ENCODE assay signal across 19 mouse cellular contexts in the genomic region with DNA sequence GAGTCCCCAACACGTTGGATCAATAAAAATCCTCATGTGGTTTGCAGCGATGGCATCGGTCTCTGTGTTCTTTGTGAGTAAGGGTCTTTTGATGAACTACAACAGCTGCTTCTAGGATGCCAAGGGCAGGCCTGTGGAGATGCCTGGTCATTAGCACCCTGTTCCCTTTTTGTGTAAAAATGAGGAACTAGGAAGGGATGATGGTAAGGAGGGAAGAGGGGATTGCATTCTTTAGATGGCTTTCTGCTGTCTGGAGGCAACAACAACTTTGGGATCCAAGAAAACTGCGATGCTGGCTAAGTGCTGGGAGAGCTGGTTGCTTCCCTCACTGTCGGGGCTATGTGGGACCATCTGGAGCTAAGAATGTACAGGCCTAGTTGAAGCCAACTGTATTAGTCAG. TPM values are rescaled to one million over a fixed set of nuclear protein-coding genes. Genes with fewer than 3 reads are reported as not detected.
DNase-seq lines count a peak whose midpoint lies in the region; ATAC-seq lines count a peak whose summit lies in the region.
"Had no signal": no experiment of that assay in that cellular context is flagged by ENCODE, and none has a peak within 500 bp of the region (broad histone marks: within the 10 kb centered on the region; RNA-seq: fewer than 3 reads in every experiment).

No protein-coding gene starts in this region.

- no peaks in the 10 kb centered on the region for H3K9me3 ChIP-seq in erythroblast, embryonic 14.5 days (ENCODE audit: control insufficient read depth, low read length)
- no peaks in the 10 kb centered on the region for H3K9me3 ChIP-seq in midbrain, embryonic 10.5 days (replicated peaks)
- no peaks in the 10 kb centered on the region for H3K9me3 ChIP-seq in midbrain, embryonic 15.5 days
- no peaks in the 10 kb centered on the region for H3K9me3 ChIP-seq in limb, embryonic 12.5 days
- H3K9me3 ChIP-seq: heart, embryonic 13.5 days; hindbrain, embryonic 13.5 days; limb, embryonic 15.5 days; midbrain, embryonic 12.5 days had no signal

- H3K4me1 ChIP-seq in erythroblast, embryonic 14.5 days (ENCODE audit: control insufficient read depth), result peaks cover 51% of the 10 kb centered on the region
- peaks cover 42% of the 10 kb centered on the region for H3K4me1 ChIP-seq in midbrain, embryonic 10.5 days
- peaks cover 21% of the 10 kb centered on the region for H3K4me1 ChIP-seq in midbrain, embryonic 15.5 days
- peaks cover 30% of the 10 kb centered on the region for H3K4me1 ChIP-seq in limb, embryonic 12.5 days (replicated peaks)

- no peaks in the 10 kb centered on the region for H3K27me3 ChIP-seq in erythroblast, embryonic 14.5 days (ENCODE audit: control insufficient read depth)
- H3K27me3 ChIP-seq in midbrain, embryonic 10.5 days (ENCODE audit: low read depth, poor library complexity, severe bottlenecking), result no peaks in the 10 kb centered on the region
- H3K27me3 ChIP-seq in midbrain, embryonic 15.5 days (replicated peaks), result no peaks in the 10 kb centered on the region
- no peaks in the 10 kb centered on the region for H3K27me3 ChIP-seq in limb, embryonic 12.5 days
- H3K27me3 ChIP-seq: heart, embryonic 13.5 days; hindbrain, embryonic 13.5 days; limb, embryonic 15.5 days; midbrain, embryonic 12.5 days had no signal

- 84% methylated on average over 5 of the region's 5 CpGs for WGBS in midbrain, embryonic 10.5 days
- WGBS in midbrain, embryonic 15.5 days, result 81% methylated on average over 5 of the region's 5 CpGs
- 55% methylated on average over 5 of the region's 5 CpGs for WGBS in limb, embryonic 12.5 days

- peaks cover 32% of the 10 kb centered on the region for H3K36me3 ChIP-seq in erythroblast, embryonic 14.5 days (ENCODE audit: control insufficient read depth)
- no peaks in the 10 kb centered on the region for H3K36me3 ChIP-seq in midbrain, embryonic 10.5 days
- H3K36me3 ChIP-seq in midbrain, embryonic 15.5 days (replicated peaks), result no peaks in the 10 kb centered on the region
- H3K36me3 ChIP-seq in limb, embryonic 12.5 days, result no peaks in the 10 kb centered on the region
- H3K36me3 ChIP-seq: heart, embryonic 13.5 days; hindbrain, embryonic 13.5 days; limb, embryonic 15.5 days; midbrain, embryonic 12.5 days had no signal

- no peak for DNase-seq in midbrain, embryonic 10.5 days (ENCODE audit: low spot score)
- DNase-seq in heart, postnatal 10 days, result no peak
- no peak for DNase-seq in adrenal gland, postnatal 4 days (ENCODE audit: low spot score in 2 of 2)
- DNase-seq: cerebellum, adult 11-12 months; cerebellum, postnatal 36 days; kidney, postnatal 14 days; lung, postnatal 36 days; right cerebral cortex, postnatal 14 days; thymus, postnatal 4 days had no signal

- H3K4me2 ChIP-seq in midbrain, embryonic 15.5 days, result no peak overlapping the region
- H3K4me2 ChIP-seq in limb, embryonic 12.5 days, result peak overlapping the region; percentile 31
- H3K4me2 ChIP-seq: heart, embryonic 13.5 days; hindbrain, embryonic 13.5 days; limb, embryonic 15.5 days; midbrain, embryonic 12.5 days had no signal

- no peak for ATAC-seq in erythroblast, adult 5-6 weeks (replicated peaks; ENCODE audit: low FRiP score, poor library complexity, severe bottlenecking)
- ATAC-seq in midbrain, embryonic 15.5 days (replicated peaks), result no peak
- ATAC-seq in limb, embryonic 12.5 days (ENCODE audit: insufficient number of reproducible peaks, insufficient read depth, low FRiP score, low TSS enrichment, low read depth), result no peak
- ATAC-seq in monocyte, adult 5-6 weeks (replicated peaks; ENCODE audit: insufficient number of reproducible peaks, low FRiP score, low TSS enrichment, poor library complexity, severe bottlenecking), result 0 out of 2 replicates have a peak, but pooled peaks have one; percentile 28
- ATAC-seq: intestine, postnatal 0 days had no signal

- H3K4me3 ChIP-seq in erythroblast, embryonic 14.5 days (replicated peaks), result peak overlapping the region; percentile 17
- 0 out of 2 replicates have a peak overlapping the region, but pooled peaks have one; percentile 7 for H3K4me3 ChIP-seq in midbrain, embryonic 10.5 days
- H3K4me3 ChIP-seq in midbrain, embryonic 15.5 days, result no peak overlapping the region
- H3K4me3 ChIP-seq in limb, embryonic 12.5 days (replicated peaks), result no peak overlapping the region
- H3K4me3 ChIP-seq: heart, embryonic 13.5 days; hindbrain, embryonic 13.5 days; limb, embryonic 15.5 days; midbrain, embryonic 12.5 days had no signal

- H3K9ac ChIP-seq in midbrain, embryonic 15.5 days, result no peak overlapping the region
- H3K9ac ChIP-seq in limb, embryonic 12.5 days (replicated peaks), result no peak overlapping the region; the same call in 1 of the 2 replicates
- H3K9ac ChIP-seq: heart, embryonic 13.5 days; hindbrain, embryonic 13.5 days; limb, embryonic 15.5 days; midbrain, embryonic 12.5 days had no signal

- peak overlapping the region; percentile 61 for H3K27ac ChIP-seq in midbrain, embryonic 10.5 days (replicated peaks)
- H3K27ac ChIP-seq in midbrain, embryonic 15.5 days, result no peak overlapping the region
- peak overlapping the region; percentile 72 for H3K27ac ChIP-seq in limb, embryonic 12.5 days
- H3K27ac ChIP-seq: heart, embryonic 13.5 days; hindbrain, embryonic 13.5 days; limb, embryonic 15.5 days; midbrain, embryonic 12.5 days had no signal

- intact Hi-C loops in heart, postnatal 10 days (cut with DNase I), result loop anchor here (10.0 kb wide), 1 partner anchor 207 kb away; a partner anchor contains a TSS

RNA-seq across cellular contexts. Expression of a gene that starts 3.0 kb away (rescaled TPM):
- 8.8 and 11.7 TPM in 2 replicates for polyA plus RNA-seq in erythroblast, embryonic 14.5 days (2012)
- total RNA-seq in erythroblast, adult 5-6 weeks (2015; ENCODE audit: low replicate concordance), result 74.4 and 97.2 TPM in 2 replicates
- 54.5 and 131 TPM in 2 replicates for total RNA-seq in erythroblast, adult 5-6 weeks (2017; ENCODE audit: low replicate concordance)
- 5.5 and 5.6 TPM in 2 replicates for polyA plus RNA-seq in midbrain, embryonic 10.5 days (2016; fragmentation: Nextera tagmentation; extraction: Ambion mirVana)
- 2.2 TPM in 1 of 2 replicates, not detected in the other for polyA plus RNA-seq in midbrain, embryonic 15.5 days (2015; fragmentation: Nextera tagmentation; extraction: Ambion mirVana)
- 10.5 and 17.3 TPM in 2 replicates for polyA plus RNA-seq in limb, embryonic 12.5 days (2016; fragmentation: Nextera tagmentation; extraction: Ambion mirVana)
- not detected in 3 replicates for total RNA-seq in monocyte, adult 5-6 weeks (2017)
- 10 to 100 TPM; 45.9 to 66.2 TPM for total RNA-seq in heart, postnatal 10 days (2021)
- total RNA-seq in adrenal gland, postnatal 4 days (2021), result 100 to 1,000 TPM; 144 to 196 TPM

RNA-seq across cellular contexts. Expression of a gene that starts 4.5 kb away (rescaled TPM):
- polyA plus RNA-seq in erythroblast, embryonic 14.5 days (2012), result 52.5 and 62.7 TPM in 2 replicates
- total RNA-seq in erythroblast, adult 5-6 weeks (2015; ENCODE audit: low replicate concordance), result 20.7 and 32.7 TPM in 2 replicates
- total RNA-seq in erythroblast, adult 5-6 weeks (2017; ENCODE audit: low replicate concordance), result 925 and 1,298 TPM in 2 replicates
- polyA plus RNA-seq in midbrain, embryonic 10.5 days (2016; fragmentation: Nextera tagmentation; extraction: Ambion mirVana), result 4.7 and 9.5 TPM in 2 replicates
- polyA plus RNA-seq in midbrain, embryonic 15.5 days (2015; fragmentation: Nextera tagmentation; extraction: Ambion mirVana), result 0.69 TPM in 1 of 2 replicates, not detected in the other
- 9.8 and 16.3 TPM in 2 replicates for polyA plus RNA-seq in limb, embryonic 12.5 days (2016; fragmentation: Nextera tagmentation; extraction: Ambion mirVana)
- 1.4 to 11.6 TPM in 2 of 3 replicates, not detected in the other for total RNA-seq in monocyte, adult 5-6 weeks (2017)
- 100 to 1,000 TPM; 171 to 245 TPM for total RNA-seq in heart, postnatal 10 days (2021)
- total RNA-seq in adrenal gland, postnatal 4 days (2021), result 100 to 1,000 TPM; 512 to 538 TPM

RNA-seq across cellular contexts. Expression of a gene that starts 4.9 kb away (rescaled TPM):
- polyA plus RNA-seq in erythroblast, embryonic 14.5 days (2012), result 0.43 and 3.0 TPM in 2 replicates
- total RNA-seq in erythroblast, adult 5-6 weeks (2015; ENCODE audit: low replicate concordance), result 13.4 and 18.2 TPM in 2 replicates
- 63.0 and 67.3 TPM in 2 replicates for total RNA-seq in erythroblast, adult 5-6 weeks (2017; ENCODE audit: low replicate concordance)
- polyA plus RNA-seq in midbrain, embryonic 10.5 days (2016; fragmentation: Nextera tagmentation; extraction: Ambion mirVana), result 1.00 and 1.0 TPM in 2 replicates
- 0.15 and 0.44 TPM in 2 replicates for polyA plus RNA-seq in midbrain, embryonic 15.5 days (2015; fragmentation: Nextera tagmentation; extraction: Ambion mirVana)
- polyA plus RNA-seq in limb, embryonic 12.5 days (2016; fragmentation: Nextera tagmentation; extraction: Ambion mirVana), result 1.4 TPM in 2 replicates
- total RNA-seq in monocyte, adult 5-6 weeks (2017), result 0.21 to 4.4 TPM (median 2.1 TPM) in 3 replicates
- 10 to 100 TPM in 1 of 2 experiments, 1 to 10 TPM in 1; 9.2 to 11.2 TPM for total RNA-seq in heart, postnatal 10 days (2021)
- total RNA-seq in adrenal gland, postnatal 4 days (2021), result 10 to 100 TPM; 29.4 to 38.7 TPM

RNA-seq across cellular contexts. Expression of a gene that starts 5.6 kb away (rescaled TPM):
- polyA plus RNA-seq in erythroblast, embryonic 14.5 days (2012), result 1.3 and 3.3 TPM in 2 replicates
- total RNA-seq in erythroblast, adult 5-6 weeks (2015; ENCODE audit: low replicate concordance), result 12.7 and 21.7 TPM in 2 replicates
- total RNA-seq in erythroblast, adult 5-6 weeks (2017; ENCODE audit: low replicate concordance), result 51.2 and 57.7 TPM in 2 replicates
- 1.1 and 1.5 TPM in 2 replicates for polyA plus RNA-seq in midbrain, embryonic 10.5 days (2016; fragmentation: Nextera tagmentation; extraction: Ambion mirVana)
- 0.27 and 0.32 TPM in 2 replicates for polyA plus RNA-seq in midbrain, embryonic 15.5 days (2015; fragmentation: Nextera tagmentation; extraction: Ambion mirVana)
- 2.1 and 3.2 TPM in 2 replicates for polyA plus RNA-seq in limb, embryonic 12.5 days (2016; fragmentation: Nextera tagmentation; extraction: Ambion mirVana)
- 0.53 to 21.8 TPM (median 16.4 TPM) in 3 replicates for total RNA-seq in monocyte, adult 5-6 weeks (2017)
- total RNA-seq in heart, postnatal 10 days (2021), result 10 to 100 TPM; 52.6 to 63.4 TPM
- 100 to 1,000 TPM; 150 to 177 TPM for total RNA-seq in adrenal gland, postnatal 4 days (2021)

RNA-seq across cellular contexts. Expression of a gene that starts 7.4 kb away (rescaled TPM):
- 10.1 and 19.7 TPM in 2 replicates for polyA plus RNA-seq in erythroblast, embryonic 14.5 days (2012)
- total RNA-seq in erythroblast, adult 5-6 weeks (2015; ENCODE audit: low replicate concordance), result 19.8 and 50.6 TPM in 2 replicates
- 443 and 524 TPM in 2 replicates for total RNA-seq in erythroblast, adult 5-6 weeks (2017; ENCODE audit: low replicate concordance)
- 2.0 and 4.1 TPM in 2 replicates for polyA plus RNA-seq in midbrain, embryonic 10.5 days (2016; fragmentation: Nextera tagmentation; extraction: Ambion mirVana)
- 3.3 and 5.1 TPM in 2 replicates for polyA plus RNA-seq in midbrain, embryonic 15.5 days (2015; fragmentation: Nextera tagmentation; extraction: Ambion mirVana)
- 6.0 and 9.0 TPM in 2 replicates for polyA plus RNA-seq in limb, embryonic 12.5 days (2016; fragmentation: Nextera tagmentation; extraction: Ambion mirVana)
- 24.5 to 149 TPM (median 46.4 TPM) in 3 replicates for total RNA-seq in monocyte, adult 5-6 weeks (2017)
- total RNA-seq in heart, postnatal 10 days (2021), result 100 to 1,000 TPM; 743 to 812 TPM
- 1,000 to 10,000 TPM; 1,239 to 1,302 TPM for total RNA-seq in adrenal gland, postnatal 4 days (2021)

Comparison
In these comparisons a context has a peak if more than half of its experiments do, and no peak if none do; other contexts are left out.
1. H3K4me3 ChIP-seq: peak in erythroblast, embryonic 14.5 days (single experiment) and midbrain, embryonic 10.5 days (single experiment); none in midbrain, embryonic 15.5 days (single experiment) and limb, embryonic 12.5 days (single experiment).
2. RNA of a gene that starts 3.0 kb away (total RNA-seq): 144 to 196 TPM in adrenal gland, postnatal 4 days, 54.5 to 131 TPM in erythroblast, adult 5-6 weeks and 45.9 to 66.2 TPM in heart, postnatal 10 days; not detected in monocyte, adult 5-6 weeks; every median in the first group is over 10 times any median in the second.